Mouse (Mus musculus) kidney, embryonic 16.5 days (tissue): ENCODE measurements at regions not wholly inside any gene's neighbourhood (a gene's known extent, or its start where the extent isn't known, plus 50 kb on each side); places are given as distances from the start of the nearest gene placed in this dataset. TPM values are rescaled to one million over a fixed set of nuclear protein-coding genes. Genes with fewer than 3 reads are reported as not detected.

Experiments
- microRNA-seq: library from miRNA; unstranded; fragments of <30 nt; microRNA quantifications from one replicate; pipeline ENCODE4, GENCODE M21; 2016

Small RNA genes in the stretch of these regions (microRNA-seq; reads per million reads assigned to microRNA genes)
- gene Gm25950, result not detected
